Mouse (Mus musculus) forebrain, embryonic 13.5 days (tissue): ENCODE results near the gene Ubox5. TPM values are rescaled to one million over a fixed set of nuclear protein-coding genes. Genes with fewer than 3 reads are reported as not detected.

ENCODE experiments used
- ATAC-seq: fragments of 200-750 bp; cut with Nextera tagmentation; 2 replicates; pipeline ENCODE4 v1.8.0; 2017
- H3K27ac ChIP-seq: fragments of 300-500 bp; sonication (generic); 2 replicates; pipeline ENCODE4 v1.5.1; 2015; ENCODE audit warnings: inconsistent platforms, mild to moderate bottlenecking, moderate library complexity
- H3K27me3 ChIP-seq: fragments of 300-500 bp; sonication (generic); 2 replicates; pipeline ENCODE4 v1.6.1; 2015; ENCODE audit warnings: mild to moderate bottlenecking, inconsistent platforms
- H3K36me3 ChIP-seq: fragments of 300-500 bp; sonication (generic); 2 replicates; pipeline ENCODE4 v1.6.1; 2015; ENCODE audit warnings: mild to moderate bottlenecking, inconsistent platforms; ENCODE audit not compliant: poor library complexity, severe bottlenecking
- H3K4me1 ChIP-seq: fragments of 300-500 bp; sonication (generic); 2 replicates; pipeline ENCODE4 v1.6.1; 2015; ENCODE audit warnings: inconsistent platforms
- H3K4me2 ChIP-seq: fragments of 300-500 bp; sonication (generic); 2 replicates; pipeline ENCODE4 v1.6.1; 2015; ENCODE audit warnings: inconsistent platforms, mild to moderate bottlenecking, moderate library complexity
- H3K4me3 ChIP-seq: fragments of 300-500 bp; sonication (generic); 2 replicates; pipeline ENCODE4 v1.5.1; 2015; ENCODE audit warnings: mild to moderate bottlenecking, inconsistent platforms
- H3K9ac ChIP-seq: fragments of 300-500 bp; sonication (generic); 2 replicates; pipeline ENCODE4 v1.6.1; 2015; ENCODE audit warnings: mild to moderate bottlenecking, inconsistent platforms
- H3K9me3 ChIP-seq: fragments of 300-500 bp; sonication (generic); replicated peaks from 2 replicates; pipeline ENCODE4 v1.6.1; 2016; ENCODE audit warnings: inconsistent platforms
- WGBS: fragments of 180-500 bp; shearing (Covaris S2); methylation state at CpG from one replicate; pipeline ENCODE4 v1.1.7; 2015; 5-methylcytosine and 5-hydroxymethylcytosine counted together
- polyA plus RNA-seq: library from polyadenylated mRNA; unstranded; fragments of >200 nt; fragmentation: Nextera tagmentation; extraction: Ambion mirVana; gene quantifications from 2 replicates; pipeline ENCODE4 v1.2.1, GENCODE M21; 2015

Ubox5 gene
- polyA plus RNA-seq, 1 experiment from 2014 or later, result 13.0 TPM

GRCm38 (mm10) chr2:130569926-130570325 is 59.9 kb downstream of the Ubox5 start:
- H3K4me2 ChIP-seq, result no peak overlapping the region
- peaks cover 20% of the 10 kb centered on the region for H3K36me3 ChIP-seq
- no peak overlapping the region for H3K9ac ChIP-seq
- ATAC-seq, result no peak
- no peak overlapping the region for H3K4me3 ChIP-seq
- peaks cover 5% of the 10 kb centered on the region for H3K27me3 ChIP-seq
- no peaks in the 10 kb centered on the region for H3K9me3 ChIP-seq
- H3K27ac ChIP-seq, result no peak overlapping the region
- H3K4me1 ChIP-seq, result peaks cover 6% of the 10 kb centered on the region

GRCm38 (mm10) chr2:130568921-130569320 is 60.9 kb downstream of the Ubox5 start:
- Histone ChIP-seq H3K4me3 (no peak overlapping the region), H3K4me1 (peaks cover 15% of the 10 kb centered on the region), H3K27me3 (no peaks in the 10 kb centered on the region), H3K36me3 (peaks cover 20% of the 10 kb centered on the region), H3K9me3 (no peaks in the 10 kb centered on the region), H3K4me2 (no peak overlapping the region), H3K27ac (no peak overlapping the region), H3K9ac (no peak overlapping the region)
- no peak for ATAC-seq
- WGBS, result 80% methylated on average over 4 of the region's 4 CpGs

GRCm38 (mm10) chr2:130564983-130565382 is 64.9 kb downstream of the Ubox5 start:
- H3K9me3 ChIP-seq, result no peaks in the 10 kb centered on the region
- peak overlapping the region; percentile 90 for H3K9ac ChIP-seq
- no peaks in the 10 kb centered on the region for H3K27me3 ChIP-seq
- no peak overlapping the region for H3K27ac ChIP-seq
- no peak for ATAC-seq
- H3K4me1 ChIP-seq, result peaks cover 22% of the 10 kb centered on the region
- 84% methylated on average over 8 of the region's 8 CpGs for WGBS
- H3K4me2 ChIP-seq, result peak overlapping the region; percentile 94
- peaks cover 22% of the 10 kb centered on the region for H3K36me3 ChIP-seq
- peak overlapping the region; percentile 77; the same call in 1 of the 2 replicates for H3K4me3 ChIP-seq

GRCm38 (mm10) chr2:130564063-130564462 is 65.8 kb downstream of the Ubox5 start:
- H3K4me3 ChIP-seq, result peak overlapping the region; percentile 77
- no peaks in the 10 kb centered on the region for H3K9me3 ChIP-seq
- peak overlapping the region; percentile 94 for H3K4me2 ChIP-seq
- H3K9ac ChIP-seq, result peak overlapping the region; percentile 90
- peaks cover 30% of the 10 kb centered on the region for H3K36me3 ChIP-seq
- peaks cover 22% of the 10 kb centered on the region for H3K4me1 ChIP-seq
- WGBS, result 1% methylated on average over 22 of the region's 23 CpGs
- no peaks in the 10 kb centered on the region for H3K27me3 ChIP-seq
- peak; percentile 39 for ATAC-seq
- H3K27ac ChIP-seq, result no peak overlapping the region

- peaks cover 33% of the 10 kb centered on the region for H3K36me3 ChIP-seq
- ATAC-seq, result peak; percentile 99
- H3K4me1 ChIP-seq, result peaks cover 22% of the 10 kb centered on the region
- H3K4me2 ChIP-seq, result peak within 1 kb of the TSS; percentile 94
- no peaks in the 10 kb centered on the region for H3K27me3 ChIP-seq
- H3K9me3 ChIP-seq, result no peaks in the 10 kb centered on the region
- H3K9ac ChIP-seq, result peak within 1 kb of the TSS; percentile 90
- peak within 1 kb of the TSS; percentile 77 for H3K4me3 ChIP-seq
- under 1% methylated on average over 61 of the region's 61 CpGs for WGBS
- H3K27ac ChIP-seq, result 0 out of 2 replicates have a peak within 1 kb of the TSS, but pooled peaks have one; percentile 27
Measured at GRCm38 (mm10) chr2:130563212-130564055, 66.4 kb downstream of the Ubox5 start, which contains the start of gene Mrps26. Gene Mrps26, plus strand, starts transcription at chr2:130563742.

GRCm38 (mm10) chr2:130558015-130558414 is 71.8 kb downstream of the Ubox5 start:
- H3K27me3 ChIP-seq, result no peaks in the 10 kb centered on the region
- no peak overlapping the region for H3K4me3 ChIP-seq
- peaks cover 4% of the 10 kb centered on the region for H3K4me1 ChIP-seq
- WGBS, result 66% methylated on average over 2 of the region's 2 CpGs
- H3K9ac ChIP-seq, result no peak overlapping the region
- H3K36me3 ChIP-seq, result peaks cover 65% of the 10 kb centered on the region
- no peak overlapping the region for H3K27ac ChIP-seq
- no peak for ATAC-seq
- H3K4me2 ChIP-seq, result no peak overlapping the region
- H3K9me3 ChIP-seq, result no peaks in the 10 kb centered on the region

- 99% methylated on average over 2 of the region's 2 CpGs for WGBS
- Histone ChIP-seq H3K36me3 (peaks cover 71% of the 10 kb centered on the region), H3K4me2 (no peak overlapping the region), H3K4me1 (no peaks in the 10 kb centered on the region), H3K9ac (no peak overlapping the region), H3K27ac (no peak overlapping the region), H3K27me3 (no peaks in the 10 kb centered on the region), H3K4me3 (no peak overlapping the region), H3K9me3 (no peaks in the 10 kb centered on the region)
- ATAC-seq, result no peak
Measured at GRCm38 (mm10) chr2:130557462-130557861, 72.4 kb downstream of the Ubox5 start.

- 69% methylated on average over 1 of the region's 1 CpGs for WGBS
- no peak for ATAC-seq
- H3K9ac ChIP-seq, result no peak overlapping the region
- no peak overlapping the region for H3K4me3 ChIP-seq
- H3K9me3 ChIP-seq, result no peaks in the 10 kb centered on the region
- H3K36me3 ChIP-seq, result peaks cover 83% of the 10 kb centered on the region
- no peaks in the 10 kb centered on the region for H3K4me1 ChIP-seq
- no peaks in the 10 kb centered on the region for H3K27me3 ChIP-seq
- no peak overlapping the region for H3K4me2 ChIP-seq
- H3K27ac ChIP-seq, result no peak overlapping the region
Measured at GRCm38 (mm10) chr2:130556292-130556691, 73.5 kb downstream of the Ubox5 start.

GRCm38 (mm10) chr2:130554841-130555240 is 75.0 kb downstream of the Ubox5 start:
- Histone ChIP-seq H3K4me1 (no peaks in the 10 kb centered on the region), H3K36me3 (peaks cover 92% of the 10 kb centered on the region), H3K9me3 (no peaks in the 10 kb centered on the region), H3K4me3 (no peak overlapping the region), H3K9ac (no peak overlapping the region), H3K27me3 (no peaks in the 10 kb centered on the region), H3K4me2 (no peak overlapping the region), H3K27ac (no peak overlapping the region)
- WGBS, result 87% methylated on average over 7 of the region's 7 CpGs
- no peak for ATAC-seq

GRCm38 (mm10) chr2:130546957-130547356 is 82.9 kb downstream of the Ubox5 start:
- Histone ChIP-seq H3K27me3 (no peaks in the 10 kb centered on the region), H3K9me3 (no peaks in the 10 kb centered on the region), H3K4me3 (no peak overlapping the region), H3K4me2 (no peak overlapping the region), H3K4me1 (no peaks in the 10 kb centered on the region), H3K27ac (no peak overlapping the region), H3K9ac (no peak overlapping the region), H3K36me3 (peaks cover 97% of the 10 kb centered on the region)
- no peak for ATAC-seq
- 93% methylated on average over 8 of the region's 8 CpGs for WGBS

- ATAC-seq, result no peak
- Histone ChIP-seq H3K27ac (no peak overlapping the region), H3K36me3 (peaks cover 96% of the 10 kb centered on the region)
Measured at GRCm38 (mm10) chr2:130540266-130540665, 89.6 kb downstream of the Ubox5 start.

More at GRCm38 (mm10) chr2:130540266-130540665, 89.6 kb downstream of the Ubox5 start:
- no peak overlapping the region for H3K4me2 ChIP-seq
- H3K4me1 ChIP-seq, result no peaks in the 10 kb centered on the region
- H3K9ac ChIP-seq, result no peak overlapping the region
- 93% methylated on average over 9 of the region's 9 CpGs for WGBS
- no peak overlapping the region for H3K4me3 ChIP-seq
- H3K27me3 ChIP-seq, result no peaks in the 10 kb centered on the region
- H3K9me3 ChIP-seq, result no peaks in the 10 kb centered on the region
